Mouse (Mus musculus) kidney, postnatal 0 days (tissue): ENCODE measurements around the gene Mecom. TPM values are rescaled to one million over a fixed set of nuclear protein-coding genes. Genes with fewer than 3 reads are reported as not detected.

Experiments used
- ATAC-seq: fragments of 200-750 bp; cut with Nextera tagmentation; replicated peaks from 2 replicates; pipeline ENCODE4 v1.8.0; 2017; ENCODE audit warnings: low read depth, moderate number of reproducible peaks, moderate TSS enrichment, moderate library complexity; ENCODE audit not compliant: low FRiP score
- DNase-seq: peaks from one replicate; pipeline ENCODE4 v3.0.0-alpha.2; 2016; ENCODE audit warnings: low spot score
- H3K27ac ChIP-seq: fragments of 300-500 bp; sonication (generic); 2 replicates; pipeline ENCODE4 v1.5.1; 2014; ENCODE audit warnings: mild to moderate bottlenecking
- H3K27me3 ChIP-seq: fragments of 300-500 bp; sonication (generic); 2 replicates; pipeline ENCODE4 v1.6.1; 2014; ENCODE audit warnings: low read length, mixed read lengths; ENCODE audit not compliant: insufficient read depth
- H3K36me3 ChIP-seq: fragments of 300-500 bp; sonication (generic); 2 replicates; pipeline ENCODE4 v1.6.1; 2014; ENCODE audit warnings: low read length, mixed read lengths; ENCODE audit not compliant: insufficient read depth
- H3K4me1 ChIP-seq: fragments of 300-500 bp; sonication (generic); replicated peaks from 2 replicates; pipeline ENCODE4 v1.6.1; 2014; ENCODE audit warnings: antibody characterized with exemption, low read length, mixed read lengths; ENCODE audit not compliant: insufficient read depth
- H3K4me2 ChIP-seq: fragments of 300-500 bp; sonication (generic); 2 replicates; pipeline ENCODE4 v1.6.1; 2014; ENCODE audit warnings: mild to moderate bottlenecking, low read length, moderate library complexity, mixed read lengths
- H3K4me3 ChIP-seq: fragments of 300-500 bp; sonication (generic); replicated peaks from 2 replicates; pipeline ENCODE4 v1.5.1; 2014; ENCODE audit warnings: low read depth, low read length
- H3K9ac ChIP-seq: fragments of 300-500 bp; sonication (generic); 2 replicates; pipeline ENCODE4 v1.6.1; 2014; ENCODE audit warnings: low read depth, low read length
- H3K9me3 ChIP-seq: fragments of 300-500 bp; sonication (generic); replicated peaks from 2 replicates; pipeline ENCODE4 v1.6.1; 2016; ENCODE audit warnings: low read length, inconsistent platforms, mixed read lengths
- CTCF ChIP-seq: IDR thresholded peaks from 2 replicates; pipeline ENCODE4 v1.5.1; 2016; ENCODE audit warnings: antibody characterized with exemption, low read depth, mild to moderate bottlenecking, moderate library complexity
- WGBS: fragments of 180-500 bp; shearing (Covaris S2); extraction: QIAGEN DNeasy Blood & Tissue Kit; methylation state at CpG from one replicate; pipeline ENCODE4 v1.1.7; 2014; 5-methylcytosine and 5-hydroxymethylcytosine counted together
- polyA plus RNA-seq: library from polyadenylated mRNA; unstranded; fragments of >200 nt; fragmentation: Nextera tagmentation; extraction: Ambion mirVana; gene quantifications from 2 replicates; pipeline ENCODE4 v1.2.1, GENCODE M21; 2015

The Mecom gene
- polyA plus RNA-seq, 1 experiment from 2014 or later: 54.7 TPM

GRCm38 (mm10) chr3:29963953-29964352 lies 583.9 kb downstream of the Mecom start:
- Histone ChIP-seq H3K36me3 (0 out of 2 replicates have a peak, but pooled peaks cover 5% of the 10 kb centered on the region), H3K4me1 (no peaks in the 10 kb centered on the region), H3K4me2 (no peak overlapping the region), H3K9me3 (no peaks in the 10 kb centered on the region), H3K27me3 (no peaks in the 10 kb centered on the region), H3K27ac (no peak overlapping the region), H3K4me3 (no peak overlapping the region), H3K9ac (no peak overlapping the region)
- DNase-seq (no peak), ATAC-seq (no peak)
- TF ChIP-seq CTCF: no peak
- 70% methylated on average over 7 of the region's 7 CpGs for WGBS

- H3K4me2 ChIP-seq: no peak overlapping the region
- H3K27me3 ChIP-seq: no peaks in the 10 kb centered on the region
- DNase-seq: no peak
- no peak overlapping the region for H3K27ac ChIP-seq
- no peaks in the 10 kb centered on the region for H3K9me3 ChIP-seq
- no peaks in the 10 kb centered on the region for H3K4me1 ChIP-seq
- H3K36me3 ChIP-seq: 0 out of 2 replicates have a peak, but pooled peaks cover 5% of the 10 kb centered on the region
- 83% methylated on average over 3 of the region's 3 CpGs for WGBS
- H3K4me3 ChIP-seq: no peak overlapping the region
- no peak for TF ChIP-seq CTCF
- H3K9ac ChIP-seq: no peak overlapping the region
- ATAC-seq: no peak
Measured at GRCm38 (mm10) chr3:29963447-29963846, 584.4 kb downstream of the Mecom start.

GRCm38 (mm10) chr3:29959051-29959450 lies 588.8 kb downstream of the Mecom start:
- ATAC-seq (no peak), DNase-seq (no peak)
- H3K4me1 ChIP-seq: no peaks in the 10 kb centered on the region
- no peak for TF ChIP-seq CTCF
- H3K36me3 ChIP-seq: 0 out of 2 replicates have a peak, but pooled peaks cover 5% of the 10 kb centered on the region
- H3K4me2 ChIP-seq: no peak overlapping the region
- H3K4me3 ChIP-seq: no peak overlapping the region
- no peaks in the 10 kb centered on the region for H3K9me3 ChIP-seq
- 83% methylated on average over 3 of the region's 3 CpGs for WGBS
- no peak overlapping the region for H3K27ac ChIP-seq
- no peak overlapping the region for H3K9ac ChIP-seq
- H3K27me3 ChIP-seq: no peaks in the 10 kb centered on the region

GRCm38 (mm10) chr3:29957365-29958236 lies 590.2 kb downstream of the Mecom start:
- Histone ChIP-seq H3K4me3 (no peak overlapping the region), H3K27me3 (no peaks in the 10 kb centered on the region), H3K4me1 (no peaks in the 10 kb centered on the region), H3K9me3 (no peaks in the 10 kb centered on the region), H3K9ac (no peak overlapping the region), H3K4me2 (no peak overlapping the region), H3K36me3 (0 out of 2 replicates have a peak, but pooled peaks cover 8% of the 10 kb centered on the region), H3K27ac (no peak overlapping the region)
- no peak for DNase-seq
- 85% methylated on average over 10 of the region's 10 CpGs for WGBS
- no peak for TF ChIP-seq CTCF
- no peak for ATAC-seq

- no peak for DNase-seq
- Histone ChIP-seq H3K4me2 (no peak overlapping the region), H3K36me3 (0 out of 2 replicates have a peak, but pooled peaks cover 3% of the 10 kb centered on the region), H3K9me3 (no peaks in the 10 kb centered on the region), H3K4me3 (no peak overlapping the region), H3K27me3 (no peaks in the 10 kb centered on the region), H3K4me1 (no peaks in the 10 kb centered on the region), H3K27ac (no peak overlapping the region), H3K9ac (no peak overlapping the region)
- no peak for TF ChIP-seq CTCF
- 61% methylated on average over 3 of the region's 3 CpGs for WGBS
- no peak for ATAC-seq
Measured at GRCm38 (mm10) chr3:29953269-29953668, 594.5 kb downstream of the Mecom start.

DNA sequence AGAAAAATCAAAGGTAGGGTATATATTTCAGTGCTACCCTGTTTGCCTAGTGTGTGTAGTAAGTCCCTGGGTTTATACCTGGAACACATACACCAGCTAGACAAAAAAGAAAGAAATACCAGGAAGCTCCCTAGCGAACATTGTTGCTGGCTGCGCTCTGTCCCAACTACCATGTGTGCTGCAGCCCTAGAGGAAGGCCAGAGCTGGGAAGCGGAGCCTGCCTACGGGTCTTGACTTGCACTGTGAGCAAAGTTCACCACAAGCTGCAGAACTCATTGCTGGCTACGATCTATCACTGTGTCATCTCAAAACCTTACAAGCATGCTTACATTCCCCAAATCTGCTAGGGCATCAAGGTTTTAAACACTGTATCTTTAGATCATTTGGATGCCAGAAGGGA lies 597.0 kb downstream of the Mecom start:
- TF ChIP-seq CTCF: no peak
- Histone ChIP-seq H3K9ac (no peak overlapping the region), H3K27ac (no peak overlapping the region), H3K4me3 (no peak overlapping the region), H3K9me3 (no peaks in the 10 kb centered on the region), H3K27me3 (no peaks in the 10 kb centered on the region), H3K4me2 (no peak overlapping the region), H3K36me3 (0 out of 2 replicates have a peak, but pooled peaks cover 3% of the 10 kb centered on the region), H3K4me1 (no peaks in the 10 kb centered on the region)
- DNase-seq (no peak), ATAC-seq (no peak)
- WGBS: 72% methylated on average over 5 of the region's 5 CpGs
